In genomic region chr2:26132628-26133551, GRCm38 (mm10) we compare ENCODE assay signal across 8 mouse cellular contexts. TPM values are rescaled to one million over a fixed set of nuclear protein-coding genes. Genes with fewer than 3 reads are reported as not detected.
DNase-seq lines count a peak whose midpoint lies in the region; ATAC-seq and TF ChIP-seq lines count a peak whose summit lies in the region.

No protein-coding gene starts in this region.

- H3K4me3 ChIP-seq in E14TG2a.4 (replicated peaks; ENCODE audit: low read length) = peak overlapping the region; percentile 75
- peak overlapping the region; percentile 42 for H3K4me3 ChIP-seq in erythroblast, embryonic 14.5 days (replicated peaks)
- H3K4me3 ChIP-seq in heart, embryonic 11.5 days (ENCODE audit: low read depth, low read length) = peak overlapping the region; percentile 31
- H3K4me3 ChIP-seq in kidney, embryonic 16.5 days (ENCODE audit: low read length) = peak overlapping the region; percentile 37
- H3K4me3 ChIP-seq in limb, embryonic 15.5 days = peak overlapping the region; percentile 35
- H3K4me3 ChIP-seq in midbrain, postnatal 0 days (ENCODE audit: low read depth, low read length) = peak overlapping the region; percentile 18; the same call in 1 of the 2 replicates

- H3K36me3 ChIP-seq in E14TG2a.4 (ENCODE audit: insufficient read depth, low read length) = peaks cover 11% of the 10 kb centered on the region
- H3K36me3 ChIP-seq in erythroblast, embryonic 14.5 days (ENCODE audit: control insufficient read depth) = peaks cover 38% of the 10 kb centered on the region
- no peaks in the 10 kb centered on the region for H3K36me3 ChIP-seq in heart, embryonic 11.5 days (ENCODE audit: control insufficient read depth, insufficient read depth, low read length)
- H3K36me3 ChIP-seq in kidney, embryonic 16.5 days (ENCODE audit: insufficient read depth, low read length) = peaks cover 20% of the 10 kb centered on the region
- peaks cover 24% of the 10 kb centered on the region; the same call in 1 of the 2 replicates for H3K36me3 ChIP-seq in limb, embryonic 15.5 days
- peaks cover 8% of the 10 kb centered on the region for H3K36me3 ChIP-seq in midbrain, postnatal 0 days (ENCODE audit: insufficient read depth, low read length)

- H3K27me3 ChIP-seq in E14TG2a.4 (ENCODE audit: insufficient read depth, low read length) = no peaks in the 10 kb centered on the region
- peaks cover 3% of the 10 kb centered on the region; the same call in 1 of the 2 replicates for H3K27me3 ChIP-seq in erythroblast, embryonic 14.5 days (ENCODE audit: control insufficient read depth)
- H3K27me3 ChIP-seq in heart, embryonic 11.5 days (ENCODE audit: control insufficient read depth, insufficient read depth, low read length) = no peaks in the 10 kb centered on the region
- H3K27me3 ChIP-seq in kidney, embryonic 16.5 days (ENCODE audit: insufficient read depth, low read length) = no peaks in the 10 kb centered on the region
- H3K27me3 ChIP-seq in limb, embryonic 15.5 days = no peaks in the 10 kb centered on the region
- no peaks in the 10 kb centered on the region for H3K27me3 ChIP-seq in midbrain, postnatal 0 days (ENCODE audit: insufficient read depth, low read length)

- peak; percentile 68 for ATAC-seq in heart, embryonic 11.5 days (replicated peaks; ENCODE audit: insufficient number of reproducible peaks, low FRiP score, low TSS enrichment)
- peak; percentile 91 for ATAC-seq in kidney, embryonic 16.5 days (ENCODE audit: low FRiP score, low TSS enrichment)
- ATAC-seq in limb, embryonic 15.5 days (ENCODE audit: insufficient number of reproducible peaks, low FRiP score, low TSS enrichment, low read depth) = peak; percentile 64; the same call in 1 of the 2 replicates
- ATAC-seq in midbrain, postnatal 0 days (ENCODE audit: low FRiP score) = peak; percentile 74

- no peak for TF ChIP-seq POLR2A in brain, embryonic 14.5 days (IDR thresholded peaks at IDR 0.05; ENCODE audit: borderline replicate concordance, extremely low read depth, insufficient read depth, insufficient read length, poor library complexity, severe bottlenecking)

- WGBS in heart, embryonic 11.5 days (ENCODE audit: insufficient replicate concordance) = 3% methylated on average over 25 of the region's 25 CpGs
- 3% methylated on average over 25 of the region's 25 CpGs for WGBS in kidney, embryonic 16.5 days
- WGBS in limb, embryonic 15.5 days = 5% methylated on average over 25 of the region's 25 CpGs
- 3% methylated on average over 25 of the region's 25 CpGs for WGBS in midbrain, postnatal 0 days

- no peaks in the 10 kb centered on the region for H3K9me3 ChIP-seq in E14TG2a.4 (ENCODE audit: low read length)
- peaks cover 7% of the 10 kb centered on the region for H3K9me3 ChIP-seq in erythroblast, embryonic 14.5 days (ENCODE audit: control insufficient read depth, low read length)
- H3K9me3 ChIP-seq in heart, embryonic 11.5 days (replicated peaks; ENCODE audit: control insufficient read depth, low read length) = 0 out of 2 replicates have a peak, but pooled peaks cover 2% of the 10 kb centered on the region
- no peaks in the 10 kb centered on the region; the same call in 1 of the 2 replicates for H3K9me3 ChIP-seq in kidney, embryonic 16.5 days (ENCODE audit: low read length)
- H3K9me3 ChIP-seq in limb, embryonic 15.5 days = no peaks in the 10 kb centered on the region
- no peaks in the 10 kb centered on the region for H3K9me3 ChIP-seq in midbrain, postnatal 0 days (ENCODE audit: low read length)

- peak overlapping the region; percentile 78 for H3K27ac ChIP-seq in heart, embryonic 11.5 days (ENCODE audit: low read depth, low read length)
- peak overlapping the region; percentile 94 for H3K27ac ChIP-seq in kidney, embryonic 16.5 days (ENCODE audit: low read length)
- H3K27ac ChIP-seq in limb, embryonic 15.5 days = peak overlapping the region; percentile 84
- peak overlapping the region; percentile 65 for H3K27ac ChIP-seq in midbrain, postnatal 0 days (ENCODE audit: low read depth, low read length)

- peaks cover 84% of the 10 kb centered on the region for H3K4me1 ChIP-seq in E14TG2a.4 (replicated peaks; ENCODE audit: low read depth, low read length)
- H3K4me1 ChIP-seq in erythroblast, embryonic 14.5 days (ENCODE audit: control insufficient read depth) = peaks cover 65% of the 10 kb centered on the region
- peaks cover 19% of the 10 kb centered on the region for H3K4me1 ChIP-seq in heart, embryonic 11.5 days (ENCODE audit: control insufficient read depth, insufficient read depth, low read length)
- H3K4me1 ChIP-seq in kidney, embryonic 16.5 days (ENCODE audit: insufficient read depth, low read length) = peaks cover 24% of the 10 kb centered on the region
- H3K4me1 ChIP-seq in limb, embryonic 15.5 days = peaks cover 29% of the 10 kb centered on the region
- peaks cover 11% of the 10 kb centered on the region for H3K4me1 ChIP-seq in midbrain, postnatal 0 days (ENCODE audit: insufficient read depth, low read length)

- no peak for TF ChIP-seq CTCF in E14TG2a.4 (conservative IDR thresholded peaks at IDR 0.05; ENCODE audit: low read length)
- TF ChIP-seq CTCF in brain, embryonic 14.5 days (IDR thresholded peaks at IDR 0.05; ENCODE audit: borderline replicate concordance, extremely low read depth, insufficient read depth, insufficient read length) = peak; percentile 28; the same call in 1 of the 2 replicates
- TF ChIP-seq CTCF in midbrain, postnatal 0 days (IDR thresholded peaks at IDR 0.05) = peak; percentile 66

- peak overlapping the region; percentile 67 for H3K4me2 ChIP-seq in heart, embryonic 11.5 days
- H3K4me2 ChIP-seq in kidney, embryonic 16.5 days (replicated peaks; ENCODE audit: low read depth, low read length) = peak overlapping the region; percentile 56
- H3K4me2 ChIP-seq in limb, embryonic 15.5 days = peak overlapping the region; percentile 68
- peak overlapping the region; percentile 45 for H3K4me2 ChIP-seq in midbrain, postnatal 0 days (ENCODE audit: low read depth, low read length, poor library complexity, severe bottlenecking)

- peak overlapping the region; percentile 75 for H3K9ac ChIP-seq in heart, embryonic 11.5 days (ENCODE audit: low read depth, low read length)
- peak overlapping the region; percentile 67 for H3K9ac ChIP-seq in kidney, embryonic 16.5 days (replicated peaks; ENCODE audit: low read length)
- H3K9ac ChIP-seq in limb, embryonic 15.5 days = peak overlapping the region; percentile 28; the same call in 1 of the 2 replicates
- H3K9ac ChIP-seq in midbrain, postnatal 0 days (replicated peaks; ENCODE audit: low read length, poor library complexity, severe bottlenecking) = peak overlapping the region; percentile 48

- DNase-seq in brain, embryonic 14.5 days (ENCODE audit: low read depth) = peak; percentile 93
- DNase-seq in midbrain, postnatal 0 days (ENCODE audit: low spot score) = peak; percentile 89
- DNase-seq in telencephalon, adult 2 months (ENCODE audit: low read depth, low spot score) = peak; percentile 72

RNA-seq across cellular contexts. Expression of gene Nacc2, which starts 9.9 kb away (rescaled TPM):
- polyA plus RNA-seq in brain, embryonic 14.5 days (2012; rRNA removed) = 12.0 and 14.8 TPM in 2 replicates
- polyA plus RNA-seq in erythroblast, embryonic 14.5 days (2012) = 0.08 and 0.17 TPM in 2 replicates
- polyA plus RNA-seq in heart, embryonic 11.5 days (2014; fragmentation: Nextera tagmentation; extraction: Ambion mirVana) = 3.4 and 7.1 TPM in 2 replicates
- 12.7 and 13.3 TPM in 2 replicates for polyA plus RNA-seq in kidney, embryonic 16.5 days (2015; fragmentation: Nextera tagmentation; extraction: Ambion mirVana)
- 5.5 TPM in 2 replicates for polyA plus RNA-seq in limb, embryonic 15.5 days (2015; fragmentation: Nextera tagmentation; extraction: Ambion mirVana)
- total RNA-seq in midbrain, postnatal 0 days (2014; rRNA removed) = 35.2 and 40.7 TPM in 2 replicates
- polyA plus RNA-seq in midbrain, postnatal 0 days (2015; fragmentation: Nextera tagmentation; extraction: Ambion mirVana) = 21.4 and 23.9 TPM in 2 replicates

Comparison
In these comparisons a context has a peak if more than half of its experiments do, and no peak if none do; other contexts are left out.
1. Peak in every context shown above with its lines: DNase-seq, ATAC-seq, H3K4me3 ChIP-seq and H3K27ac ChIP-seq.
2. H3K4me3 ChIP-seq: peak in every context shown above with its lines; median percentile 75 in E14TG2a.4; 42 in erythroblast, embryonic 14.5 days; 37 in kidney, embryonic 16.5 days; 35 in limb, embryonic 15.5 days; 31 in heart, embryonic 11.5 days; 18 in midbrain, postnatal 0 days.